In genomic region chr11:119043761-119044550, GRCm38 (mm10) we compare ENCODE assay signal across 9 mouse cellular contexts. TPM values are rescaled to one million over a fixed set of nuclear protein-coding genes. Genes with fewer than 3 reads are reported as not detected.
DNase-seq lines count a peak whose midpoint lies in the region; ATAC-seq and TF ChIP-seq lines count a peak whose summit lies in the region.
"Had no signal": no experiment of that assay in that cellular context is flagged by ENCODE, and none has a peak within 500 bp of the region (broad histone marks: within the 10 kb centered on the region; RNA-seq: fewer than 3 reads in every experiment).

No protein-coding gene starts in this region.

- peak overlapping the region; percentile 56 for H3K4me2 ChIP-seq in heart, embryonic 11.5 days
- H3K4me2 ChIP-seq in heart, postnatal 0 days (ENCODE audit: low read depth, low read length): no peak overlapping the region; the same call in 1 of the 2 replicates
- peak overlapping the region; percentile 35; the same call in 1 of the 2 replicates for H3K4me2 ChIP-seq in stomach, embryonic 15.5 days

- DNase-seq in heart, postnatal 14 days: no peak
- no peak for DNase-seq in spleen, adult 2 months (ENCODE audit: low read depth in 1 of 2, low spot score in 2 of 2)
- DNase-seq in spleen, postnatal 4 days (ENCODE audit: low spot score in 2 of 2): no peak
- DNase-seq in heart, postnatal 0 days (ENCODE audit: low spot score): no peak
- DNase-seq in frontal cortex, adult 2 months (ENCODE audit: extremely low spot score in 1 of 2, low spot score in 1 of 2): no peak
- DNase-seq in yolk sac, embryonic 10.5 days (ENCODE audit: low spot score): no peak

- H3K4me1 ChIP-seq in heart, embryonic 11.5 days (ENCODE audit: control insufficient read depth, insufficient read depth, low read length): peaks cover 39% of the 10 kb centered on the region
- H3K4me1 ChIP-seq in spleen, adult 2 months (ENCODE audit: control insufficient read depth, insufficient read depth, insufficient read length): peaks cover 38% of the 10 kb centered on the region
- peaks cover 16% of the 10 kb centered on the region for H3K4me1 ChIP-seq in heart, postnatal 0 days (ENCODE audit: control insufficient read depth, insufficient read depth)
- peaks cover 61% of the 10 kb centered on the region for H3K4me1 ChIP-seq in stomach, embryonic 15.5 days

- peak overlapping the region; percentile 20 for H3K4me3 ChIP-seq in heart, embryonic 11.5 days (ENCODE audit: low read depth, low read length)
- no peak overlapping the region for H3K4me3 ChIP-seq in spleen, adult 2 months (ENCODE audit: extremely low read depth, insufficient read depth, insufficient read length)
- H3K4me3 ChIP-seq in heart, postnatal 0 days (ENCODE audit: low read depth, low read length): no peak overlapping the region
- H3K4me3 ChIP-seq in stomach, embryonic 15.5 days (replicated peaks): no peak overlapping the region

- peaks cover 84% of the 10 kb centered on the region for H3K27me3 ChIP-seq in heart, embryonic 11.5 days (ENCODE audit: control insufficient read depth, insufficient read depth, low read length)
- H3K27me3 ChIP-seq in spleen, adult 2 months (ENCODE audit: control insufficient read depth, insufficient read depth, low read length): peaks cover 53% of the 10 kb centered on the region
- H3K27me3 ChIP-seq in heart, postnatal 0 days (ENCODE audit: control insufficient read depth, insufficient read depth, low read length): peaks cover 75% of the 10 kb centered on the region
- peaks cover 79% of the 10 kb centered on the region for H3K27me3 ChIP-seq in stomach, embryonic 15.5 days (replicated peaks)

- H3K27ac ChIP-seq in heart, embryonic 11.5 days (ENCODE audit: low read depth, low read length): no peak overlapping the region
- H3K27ac ChIP-seq in spleen, adult 2 months (ENCODE audit: insufficient read depth, low read length): no peak overlapping the region
- no peak overlapping the region for H3K27ac ChIP-seq in heart, postnatal 0 days (ENCODE audit: low read depth)
- H3K27ac ChIP-seq in stomach, embryonic 15.5 days: no peak overlapping the region

- H3K9me3 ChIP-seq in heart, embryonic 11.5 days (replicated peaks; ENCODE audit: control insufficient read depth, low read length): no peaks in the 10 kb centered on the region
- no peaks in the 10 kb centered on the region for H3K9me3 ChIP-seq in heart, postnatal 0 days (replicated peaks; ENCODE audit: control insufficient read depth, low read length)
- no peaks in the 10 kb centered on the region for H3K9me3 ChIP-seq in stomach, embryonic 15.5 days

- intact Hi-C loops in heart, postnatal 14 days (cut with DNase I): no loop called here

- no peak for ATAC-seq in heart, embryonic 11.5 days (replicated peaks; ENCODE audit: insufficient number of reproducible peaks, low FRiP score, low TSS enrichment)
- no peak for ATAC-seq in heart, postnatal 0 days (ENCODE audit: insufficient read depth, low read depth)
- ATAC-seq in stomach, embryonic 15.5 days (ENCODE audit: insufficient read depth, low FRiP score, low read depth): no peak

- TF ChIP-seq POLR2A in spleen, adult 2 months (IDR thresholded peaks at IDR 0.05; ENCODE audit: low read depth, low read length): no peak

- WGBS in heart, embryonic 11.5 days (ENCODE audit: insufficient replicate concordance): 4% methylated on average over 10 of the region's 10 CpGs
- 9% methylated on average over 10 of the region's 10 CpGs for WGBS in spleen, adult 2 months
- 7% methylated on average over 10 of the region's 10 CpGs for WGBS in heart, postnatal 0 days
- WGBS in stomach, embryonic 15.5 days: 8% methylated on average over 10 of the region's 10 CpGs

- TF ChIP-seq EP300 in heart, postnatal 0 days (IDR thresholded peaks at IDR 0.05; ENCODE audit: low read depth): no peak

- no peak overlapping the region for H3K9ac ChIP-seq in heart, embryonic 11.5 days (ENCODE audit: low read depth, low read length)
- no peak overlapping the region for H3K9ac ChIP-seq in heart, postnatal 0 days (replicated peaks; ENCODE audit: low read depth, low read length)
- H3K9ac ChIP-seq in stomach, embryonic 15.5 days: no peak overlapping the region

- H3K36me3 ChIP-seq in heart, embryonic 11.5 days (ENCODE audit: control insufficient read depth, insufficient read depth, low read length): peaks cover 2% of the 10 kb centered on the region
- H3K36me3 ChIP-seq in spleen, adult 2 months (ENCODE audit: control insufficient read depth, insufficient read depth, low read length): peaks cover under 1% of the 10 kb centered on the region; the same call in 1 of the 2 replicates
- peaks cover 4% of the 10 kb centered on the region for H3K36me3 ChIP-seq in heart, postnatal 0 days (replicated peaks; ENCODE audit: control insufficient read depth, insufficient read depth, low read length)
- H3K36me3 ChIP-seq in stomach, embryonic 15.5 days: peaks cover 3% of the 10 kb centered on the region; the same call in 1 of the 2 replicates

- TF ChIP-seq CTCF in spleen, adult 2 months (IDR thresholded peaks at IDR 0.05; ENCODE audit: extremely low read depth, insufficient read depth, insufficient read length, insufficient replicate concordance): peak; percentile 45; the same call in 1 of the 2 replicates
- peak; percentile 36; the same call in 1 of the 2 replicates for TF ChIP-seq CTCF in heart, postnatal 0 days (IDR thresholded peaks at IDR 0.05; ENCODE audit: low read depth)

RNA-seq across cellular contexts. Expression of gene Cbx8, which starts 3.2 kb away (rescaled TPM):
- polyA plus RNA-seq in heart, embryonic 11.5 days (2014; fragmentation: Nextera tagmentation; extraction: Ambion mirVana): 6.7 and 7.8 TPM in 2 replicates
- total RNA-seq in heart, postnatal 14 days (2021): 1 to 10 TPM; 6.0 to 6.1 TPM
- 4.5 and 5.6 TPM in 2 replicates for polyA plus RNA-seq in spleen, adult 2 months (2012; rRNA removed)
- total RNA-seq in heart, postnatal 0 days (2014; rRNA removed; ENCODE audit: low replicate concordance): 1.6 and 3.2 TPM in 2 replicates
- 5.1 and 7.0 TPM in 2 replicates for polyA plus RNA-seq in heart, postnatal 0 days (2015; fragmentation: Nextera tagmentation; extraction: Ambion mirVana)
- polyA plus RNA-seq in stomach, embryonic 15.5 days (2015; fragmentation: Nextera tagmentation; extraction: Ambion mirVana): 6.9 and 7.2 TPM in 2 replicates
- polyA plus RNA-seq in frontal cortex, adult 2 months (2012; rRNA removed): 6.9 and 7.6 TPM in 2 replicates

RNA-seq across cellular contexts. Expression of gene Cbx2, which starts 21.2 kb away (rescaled TPM):
- polyA plus RNA-seq in heart, embryonic 11.5 days (2014; fragmentation: Nextera tagmentation; extraction: Ambion mirVana): 23.6 and 23.8 TPM in 2 replicates
- total RNA-seq in heart, postnatal 14 days (2021): 1 to 10 TPM; 5.0 to 5.3 TPM
- polyA plus RNA-seq in spleen, adult 2 months (2012; rRNA removed): 1.8 and 2.1 TPM in 2 replicates
- total RNA-seq in heart, postnatal 0 days (2014; rRNA removed; ENCODE audit: low replicate concordance): 1.8 and 13.0 TPM in 2 replicates
- polyA plus RNA-seq in heart, postnatal 0 days (2015; fragmentation: Nextera tagmentation; extraction: Ambion mirVana): 5.7 and 5.8 TPM in 2 replicates
- 21.3 and 24.8 TPM in 2 replicates for polyA plus RNA-seq in stomach, embryonic 15.5 days (2015; fragmentation: Nextera tagmentation; extraction: Ambion mirVana)
- polyA plus RNA-seq in frontal cortex, adult 2 months (2012; rRNA removed): 2.8 and 3.3 TPM in 2 replicates

RNA-seq across cellular contexts. Expression of gene Cbx4, which starts 42.1 kb away (rescaled TPM):
- polyA plus RNA-seq in heart, embryonic 11.5 days (2014; fragmentation: Nextera tagmentation; extraction: Ambion mirVana): 6.3 and 7.7 TPM in 2 replicates
- 10 to 100 TPM; 15.2 to 17.8 TPM for total RNA-seq in heart, postnatal 14 days (2021)
- polyA plus RNA-seq in spleen, adult 2 months (2012; rRNA removed): 17.2 and 23.5 TPM in 2 replicates
- total RNA-seq in heart, postnatal 0 days (2014; rRNA removed; ENCODE audit: low replicate concordance): 12.1 and 23.1 TPM in 2 replicates
- polyA plus RNA-seq in heart, postnatal 0 days (2015; fragmentation: Nextera tagmentation; extraction: Ambion mirVana): 6.8 and 8.2 TPM in 2 replicates
- 10.2 and 10.3 TPM in 2 replicates for polyA plus RNA-seq in stomach, embryonic 15.5 days (2015; fragmentation: Nextera tagmentation; extraction: Ambion mirVana)
- polyA plus RNA-seq in frontal cortex, adult 2 months (2012; rRNA removed): 45.4 and 46.4 TPM in 2 replicates

RNA-seq across cellular contexts. Expression of gene Enpp7, which starts 56.0 kb away (rescaled TPM):
- not detected in 2 replicates for polyA plus RNA-seq in heart, embryonic 11.5 days (2014; fragmentation: Nextera tagmentation; extraction: Ambion mirVana)
- total RNA-seq in heart, postnatal 14 days (2021): not detected
- polyA plus RNA-seq in spleen, adult 2 months (2012; rRNA removed): not detected in 2 replicates
- total RNA-seq in heart, postnatal 0 days (2014; rRNA removed; ENCODE audit: low replicate concordance): not detected in 2 replicates
- not detected in 2 replicates for polyA plus RNA-seq in heart, postnatal 0 days (2015; fragmentation: Nextera tagmentation; extraction: Ambion mirVana)
- polyA plus RNA-seq in stomach, embryonic 15.5 days (2015; fragmentation: Nextera tagmentation; extraction: Ambion mirVana): not detected in 2 replicates
- 0.08 and 0.10 TPM in 2 replicates for polyA plus RNA-seq in frontal cortex, adult 2 months (2012; rRNA removed)
- polyA plus RNA-seq: lung, embryonic 16.5 days had no signal
